Mouse (Mus musculus) heart, adult 9 months (tissue): ENCODE data around the gene Chrm3.
"Not testable (repeated sequence)": the region's sequence is repeated elsewhere in the genome, so short reads cannot be mapped to it uniquely, and the experiment has no call there.

Experiments used
- DNase-seq, 2 experiments: peaks; one replicate each; pipeline ENCODE4 v3.0.0; 2022; ENCODE audit warnings: low spot score in 2 of 2

Gene Chrm3

DNA sequence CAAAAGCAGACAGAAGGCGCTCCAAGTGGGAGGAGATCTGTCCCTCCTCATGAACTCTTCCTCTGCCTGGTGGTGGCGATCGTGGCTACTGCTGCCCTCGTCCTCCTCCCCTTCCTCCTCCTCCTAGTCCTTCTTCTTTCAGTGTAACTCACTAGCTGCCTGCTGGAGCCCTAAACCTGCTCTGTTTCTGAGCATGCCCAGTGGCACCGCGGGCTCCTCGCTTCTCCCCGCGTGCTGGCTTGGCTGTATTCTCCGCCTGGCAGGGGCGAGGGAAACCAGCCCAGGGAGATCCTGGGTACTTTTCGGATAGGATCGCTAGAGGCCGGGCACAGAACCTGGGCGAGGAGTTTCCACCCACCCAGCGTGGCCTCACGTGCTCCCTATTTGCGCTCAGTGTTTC is at the start of gene Chrm3:
TSS of gene Chrm3 (minus strand) at position 71 of the 400 bp plus-strand sequence.
- peak; percentile 12 to 34 for DNase-seq

DNA sequence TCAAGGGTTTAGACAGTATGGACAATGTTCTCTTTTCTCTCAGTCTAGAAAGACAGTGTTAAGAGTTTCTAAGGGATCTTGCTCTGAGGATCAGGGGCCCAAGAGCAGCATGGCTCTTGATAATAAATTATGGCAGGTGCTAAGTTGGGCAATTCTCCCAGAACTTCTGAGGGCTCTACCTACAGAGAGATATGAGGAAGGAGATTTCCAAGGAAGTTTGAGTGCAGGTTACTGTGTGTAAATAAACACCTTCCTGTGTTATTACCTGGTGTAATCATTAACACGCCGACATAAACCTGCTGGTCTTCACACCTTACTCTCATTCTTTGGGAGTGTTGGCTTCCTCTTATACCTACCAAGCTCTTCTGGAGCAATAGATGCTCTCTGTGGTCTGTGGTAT is 33.7 kb upstream of the Chrm3 start:
- no peak for DNase-seq

DNA sequence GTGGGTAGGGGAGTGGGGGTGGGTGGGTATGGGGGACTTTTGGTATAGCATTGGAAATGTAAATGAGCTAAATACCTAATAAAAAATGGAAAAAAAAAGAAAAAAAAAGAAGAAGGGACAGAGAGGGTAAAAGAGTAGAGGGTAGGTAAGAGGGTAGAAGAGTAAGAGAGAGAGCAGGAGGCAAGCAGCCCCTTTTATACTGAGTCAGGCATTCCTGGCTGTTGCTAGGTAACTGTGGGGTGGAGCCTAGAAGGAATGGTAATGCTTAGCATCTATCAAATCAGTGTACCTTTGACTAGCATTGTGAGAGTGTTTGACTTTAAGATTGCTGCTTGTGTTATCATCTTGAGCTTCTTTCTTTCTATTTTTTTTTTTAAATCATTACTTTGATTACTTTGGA is 14.8 kb upstream of the Chrm3 start:
- DNase-seq, result not testable (repeated sequence)

DNA sequence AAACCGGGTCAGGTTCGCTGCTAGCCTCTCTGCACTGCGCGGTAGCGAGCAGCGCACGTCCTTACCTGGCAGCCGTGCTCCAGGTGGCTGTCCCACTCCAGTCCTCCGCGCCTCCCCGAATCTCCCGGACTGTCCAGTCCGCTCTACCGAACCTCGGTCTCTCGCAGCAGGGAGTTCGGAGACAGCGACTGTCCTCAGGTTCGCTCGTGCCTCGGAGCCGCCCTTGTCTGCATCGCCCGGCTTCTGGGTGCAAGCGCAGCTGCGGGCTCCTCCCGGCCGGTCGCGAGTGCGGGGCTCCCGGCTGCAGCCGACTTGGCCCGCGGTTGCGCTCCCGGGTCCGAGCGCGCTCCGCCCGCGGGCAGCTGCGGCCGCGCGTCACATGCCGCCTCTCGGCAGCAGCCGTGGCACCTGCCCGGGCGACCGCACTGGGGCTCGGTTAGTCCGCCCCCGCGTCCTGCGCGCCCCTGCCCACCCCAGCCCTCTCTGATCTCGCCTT is 400 bp downstream of the Chrm3 start:
- DNase-seq, result no peak

DNA sequence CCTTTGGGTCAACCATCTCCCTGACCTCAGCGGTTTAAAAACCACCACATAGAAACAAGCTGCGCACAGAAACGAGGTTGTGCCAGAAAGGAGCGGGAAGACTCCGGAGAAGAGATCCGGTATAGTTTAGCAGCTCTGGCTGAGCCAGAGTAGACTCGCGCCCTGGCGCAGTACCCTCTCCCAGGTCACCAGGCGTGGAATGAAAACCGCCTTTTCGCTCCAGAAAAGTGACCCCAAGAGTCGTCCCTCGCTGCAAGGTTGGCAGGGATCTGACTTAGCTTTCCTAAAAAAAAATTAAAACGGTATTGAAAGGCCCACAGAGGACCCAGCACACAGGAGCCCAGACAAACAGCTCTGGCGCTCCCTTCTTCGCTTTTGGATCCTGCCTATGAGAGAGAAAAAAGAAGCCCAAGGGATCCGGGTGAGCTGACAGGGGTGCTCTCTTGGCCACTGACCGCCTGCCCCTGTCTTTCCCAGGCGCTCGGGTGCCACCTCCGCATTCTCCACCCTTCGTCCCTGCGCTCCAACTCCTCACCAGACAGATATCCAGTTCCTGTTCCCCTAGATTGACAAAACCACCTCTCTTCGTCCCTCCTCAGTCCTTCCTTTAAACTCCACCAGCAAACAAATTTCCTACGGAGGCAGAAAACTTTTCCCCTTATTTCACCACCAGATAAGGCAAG is 990 bp downstream of the Chrm3 start:
- DNase-seq, result no peak

DNA sequence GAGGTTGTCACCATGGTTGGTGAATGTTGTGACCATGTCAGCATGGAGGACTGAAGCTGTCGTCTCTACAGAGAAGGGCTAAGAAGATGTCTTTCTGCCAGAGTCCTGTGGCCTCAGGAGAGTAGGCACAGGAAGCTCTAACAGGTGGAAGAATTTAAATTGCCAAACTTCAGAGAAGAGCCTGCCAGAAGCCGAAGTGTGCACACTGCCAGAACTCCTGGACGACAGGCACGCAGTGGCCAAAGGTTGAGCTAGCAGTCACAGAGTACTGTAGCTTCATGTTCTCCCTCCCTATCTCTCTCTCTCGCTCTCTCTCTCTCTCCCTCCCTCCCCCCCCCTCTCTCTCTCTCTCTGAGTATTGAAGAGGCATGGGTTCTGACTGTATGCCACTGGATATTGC is 4.9 kb downstream of the Chrm3 start:
- DNase-seq, result no peak

DNA sequence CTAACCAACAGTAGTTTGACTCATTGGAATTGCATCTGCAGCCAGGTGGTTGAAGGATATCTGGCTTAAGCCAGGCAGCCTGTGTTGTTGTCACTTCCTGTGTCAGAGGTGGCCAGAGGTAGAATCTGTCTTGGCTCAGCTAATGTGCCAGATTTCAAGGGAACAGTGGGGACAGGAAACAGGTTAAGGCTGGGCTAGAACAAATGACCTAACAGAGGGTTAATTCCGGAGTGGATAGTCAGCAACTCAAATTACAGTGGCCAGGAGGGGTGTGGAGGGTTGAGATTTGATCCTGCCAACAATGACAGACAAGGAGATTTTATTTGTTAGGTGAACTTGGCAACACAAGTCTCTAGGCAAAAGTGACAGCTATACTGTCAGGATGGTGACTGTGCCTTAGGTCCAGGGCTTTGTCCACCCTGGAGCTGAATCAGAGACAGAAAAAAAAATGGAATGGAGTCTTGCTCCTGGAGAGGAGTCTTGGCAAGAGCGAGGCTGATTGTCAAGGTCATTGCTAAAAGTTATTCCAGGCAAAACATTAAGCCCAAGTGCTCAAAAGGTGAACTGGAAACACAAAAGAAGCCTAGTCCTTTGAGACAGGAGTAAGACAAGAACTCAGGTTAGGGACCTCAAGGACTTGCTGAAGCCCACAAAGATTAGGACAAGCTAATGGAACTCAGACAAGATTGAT is 5.6 kb downstream of the Chrm3 start:
- DNase-seq, result peak; percentile 11 to 12

DNA sequence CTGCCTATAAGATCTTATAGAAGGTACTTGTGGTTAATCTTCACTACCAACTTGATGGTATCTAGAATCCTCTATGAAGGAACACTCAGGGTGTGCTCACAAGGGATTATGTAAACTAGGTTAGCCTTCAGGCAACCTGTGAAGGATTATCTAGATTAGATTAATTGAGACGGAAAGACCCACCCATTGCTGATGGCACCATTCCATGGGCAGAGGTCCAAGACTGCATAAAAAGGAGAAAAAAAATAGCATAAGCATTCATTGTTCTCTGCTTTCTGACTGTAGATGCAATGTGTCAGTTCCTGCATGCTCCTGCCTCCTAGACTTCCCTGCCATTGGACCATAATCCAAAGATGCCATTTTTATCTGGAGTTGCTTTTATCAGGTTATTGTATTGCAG is 8.5 kb downstream of the Chrm3 start:
- DNase-seq, result no peak

DNA sequence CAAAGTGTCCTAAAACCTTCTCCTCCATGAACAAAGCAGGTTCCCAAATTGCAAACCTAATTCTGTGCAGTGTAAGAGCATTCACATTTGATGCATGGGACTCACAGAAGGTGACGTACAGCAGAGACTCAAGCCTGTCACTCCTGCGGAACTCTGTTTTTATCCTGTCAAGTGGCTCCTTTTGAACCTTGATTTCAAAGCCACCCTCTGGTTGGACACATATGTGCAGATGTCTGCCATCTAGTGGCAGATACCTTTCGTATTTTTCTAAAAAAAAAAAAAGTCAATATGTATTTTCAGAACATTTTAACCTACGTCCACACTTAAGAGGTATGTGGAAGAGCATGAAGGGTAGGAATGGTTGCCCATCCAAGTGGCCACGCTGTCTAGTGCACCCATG is 16.3 kb downstream of the Chrm3 start:
- DNase-seq, result no peak

DNA sequence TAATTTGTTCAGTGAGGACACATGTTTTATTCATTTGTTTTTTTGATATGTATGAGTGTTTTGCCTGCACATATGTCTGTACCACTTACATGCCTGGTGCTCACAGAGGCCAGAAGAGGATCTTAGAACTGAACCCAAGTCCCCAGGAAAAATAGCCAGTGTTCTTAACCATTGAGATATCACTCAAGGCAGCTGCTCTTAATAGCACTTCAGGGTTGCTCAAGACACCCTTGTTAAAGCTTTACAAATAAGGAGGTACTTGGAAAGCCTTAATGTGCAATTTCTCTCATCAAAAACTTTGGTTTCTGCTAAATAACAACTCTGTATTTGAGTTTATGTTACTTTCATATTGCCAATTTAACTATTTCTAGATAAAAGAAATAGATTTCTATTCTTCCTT is 25.1 kb downstream of the Chrm3 start:
- no peak for DNase-seq

DNA sequence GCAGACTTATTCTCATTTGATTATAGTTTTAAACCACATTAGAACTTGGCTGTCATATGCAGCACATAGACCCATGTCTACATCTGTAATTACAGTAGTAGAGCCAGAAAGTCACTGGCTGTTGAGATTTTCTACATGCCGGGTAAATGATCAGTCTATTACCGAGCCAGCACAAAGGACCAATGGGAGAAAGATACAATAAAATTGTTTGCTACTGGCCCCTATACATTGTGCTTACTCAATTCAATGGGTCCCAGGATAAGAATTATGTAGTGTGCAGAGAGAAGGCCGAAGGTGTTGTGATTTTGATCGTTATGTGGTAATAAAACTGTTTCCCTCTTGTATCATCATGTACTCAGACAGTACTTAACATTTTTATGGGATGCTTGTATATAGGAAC is 27.9 kb downstream of the Chrm3 start:
- DNase-seq, result no peak

DNA sequence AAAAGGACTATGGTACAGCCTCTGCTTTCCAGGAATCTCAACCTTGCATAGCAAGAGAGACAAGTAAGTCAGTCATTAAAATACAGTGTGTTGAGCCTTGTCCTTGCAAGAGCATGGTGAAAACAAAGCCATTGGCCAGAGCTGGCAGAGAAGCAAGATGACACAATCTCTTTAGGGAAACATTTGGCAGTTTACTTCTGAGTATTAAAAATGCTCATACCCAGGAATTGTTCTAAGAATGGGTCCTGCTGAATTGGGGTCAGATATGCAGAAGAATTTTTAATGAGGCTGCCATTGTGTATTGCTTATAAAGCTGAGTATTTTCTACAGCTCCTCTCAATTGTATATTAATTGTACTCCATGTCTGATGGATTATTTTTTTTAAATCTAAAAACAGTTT is 50.8 kb downstream of the Chrm3 start:
- DNase-seq, result no peak

DNA sequence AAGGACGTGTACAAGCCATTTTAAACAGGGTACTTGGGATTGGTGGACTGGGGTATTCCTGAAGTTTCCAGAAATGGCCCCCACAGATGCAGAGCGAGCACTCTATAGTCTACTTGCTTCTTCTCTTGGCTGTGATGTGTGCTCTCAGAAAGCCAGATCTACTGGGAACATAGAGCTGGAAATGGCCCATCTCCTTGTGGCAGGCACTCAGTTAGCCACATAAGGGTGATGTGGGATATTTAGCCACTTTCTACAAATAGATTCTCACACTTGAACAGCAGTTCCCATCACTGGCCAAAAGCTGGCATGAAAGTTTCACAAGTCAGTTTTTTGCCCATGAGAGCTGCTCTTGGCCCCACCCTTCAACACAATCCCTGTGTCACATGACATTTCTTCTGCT is 65.5 kb downstream of the Chrm3 start:
- DNase-seq, result no peak

DNA sequence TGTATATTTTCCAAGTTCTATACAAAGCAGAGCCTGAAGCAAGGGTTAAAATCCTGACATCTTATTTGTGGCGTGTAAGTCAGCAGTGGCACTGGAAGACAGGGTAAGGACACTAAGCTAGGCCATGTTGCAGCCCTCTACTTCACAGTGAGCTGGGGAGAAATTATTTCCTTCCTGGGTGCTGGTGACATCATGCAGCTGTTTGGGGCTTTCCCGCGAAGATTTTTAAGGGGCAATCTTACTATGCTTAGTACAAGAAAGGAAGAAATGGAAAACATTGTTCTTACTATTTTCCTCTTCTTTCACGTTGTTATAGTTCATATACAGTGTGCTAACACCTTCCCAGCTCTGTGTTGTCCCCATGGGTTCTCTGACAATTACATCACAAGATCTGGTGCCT is 76.3 kb downstream of the Chrm3 start:
- DNase-seq, result no peak

DNA sequence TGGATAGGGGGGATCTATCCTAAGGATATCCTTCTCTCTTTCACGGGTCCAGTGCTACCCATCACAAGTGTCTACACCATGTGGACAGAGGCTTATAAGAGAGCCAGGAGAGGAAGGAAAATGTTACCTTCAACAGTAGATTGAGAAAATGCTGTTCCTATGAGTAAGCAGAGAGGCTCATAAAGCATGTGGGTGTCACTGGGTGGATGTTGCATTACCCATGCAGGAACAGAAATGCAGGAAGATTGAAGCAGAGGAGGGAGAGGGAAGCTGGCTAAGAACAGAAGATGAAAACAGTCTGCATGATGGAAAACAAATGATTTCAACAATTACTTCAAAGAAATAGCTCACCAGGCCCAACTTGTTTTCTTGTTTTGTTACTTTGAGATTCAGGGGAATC is 85.7 kb downstream of the Chrm3 start:
- DNase-seq, result no peak

DNA sequence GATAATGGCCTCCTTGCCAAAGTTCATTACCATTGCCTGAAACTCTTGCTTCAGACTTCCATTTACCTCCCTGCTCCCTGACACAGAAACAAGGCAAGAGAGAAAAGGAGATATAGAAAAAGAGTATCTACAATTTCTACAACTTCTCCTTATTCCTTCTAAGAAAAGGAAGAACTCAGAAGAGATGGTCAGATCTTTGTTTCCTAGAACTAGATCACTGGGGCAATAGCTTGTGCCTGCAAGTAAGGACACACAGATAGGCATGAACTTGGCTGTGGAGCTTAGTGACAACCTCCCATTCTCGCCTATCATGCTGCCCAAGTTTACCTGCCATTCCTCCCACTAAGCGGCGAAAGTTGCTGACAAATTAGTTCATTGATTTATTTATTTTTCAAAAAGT is 96.9 kb downstream of the Chrm3 start:
- no peak for DNase-seq

DNA sequence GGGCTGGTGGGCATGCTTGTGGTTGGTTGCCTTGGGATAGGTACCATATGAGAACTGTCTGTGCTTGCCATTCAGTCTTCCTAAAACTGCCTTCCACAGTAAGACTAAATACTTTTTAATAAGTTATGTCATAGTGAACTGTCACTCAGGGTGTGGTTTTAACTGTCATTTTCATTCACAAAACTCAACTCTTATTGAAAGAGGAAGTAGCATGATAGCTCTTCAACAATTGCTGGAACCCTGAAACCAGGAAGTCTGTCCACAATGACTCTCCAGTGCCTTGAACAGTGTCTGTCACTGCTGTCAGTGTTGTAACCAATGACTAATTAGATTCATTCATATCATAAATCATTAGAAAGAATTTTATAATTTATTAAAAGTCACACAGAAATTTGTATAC is 107.6 kb downstream of the Chrm3 start:
- peak in 1 of 2 experiments; percentile 16 for DNase-seq

DNA sequence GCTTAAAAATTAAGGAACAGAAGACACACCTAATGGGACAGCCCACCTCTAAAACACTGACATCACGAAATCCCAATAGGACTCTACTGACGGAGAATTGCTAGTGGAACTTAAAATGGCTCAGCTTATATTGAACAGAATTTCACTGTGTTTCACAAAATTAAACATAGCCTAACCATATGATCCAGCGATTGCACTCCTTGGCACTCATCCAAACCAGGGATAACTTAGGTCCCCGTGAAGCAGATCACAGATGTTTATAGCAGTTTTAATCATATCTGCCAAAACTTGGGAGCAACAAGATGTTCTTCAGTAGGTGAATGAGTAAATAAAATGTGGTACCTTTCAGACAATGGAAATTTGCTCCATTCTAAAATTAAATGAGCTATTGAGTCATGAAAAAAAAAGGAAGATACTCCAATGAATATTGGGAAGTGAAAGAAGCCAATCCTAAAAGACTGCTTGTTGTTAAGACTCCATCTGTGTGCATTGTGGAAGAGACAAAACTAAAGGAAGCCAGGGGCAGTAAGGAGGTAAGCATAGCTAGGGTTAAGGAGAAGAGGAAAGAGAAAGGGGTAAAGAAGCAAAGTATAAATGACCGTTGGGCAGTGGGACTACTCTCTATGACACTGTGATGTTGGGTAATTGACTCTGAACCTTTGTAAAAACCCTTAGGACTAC is 109.0 kb downstream of the Chrm3 start:
- DNase-seq, result no peak

DNA sequence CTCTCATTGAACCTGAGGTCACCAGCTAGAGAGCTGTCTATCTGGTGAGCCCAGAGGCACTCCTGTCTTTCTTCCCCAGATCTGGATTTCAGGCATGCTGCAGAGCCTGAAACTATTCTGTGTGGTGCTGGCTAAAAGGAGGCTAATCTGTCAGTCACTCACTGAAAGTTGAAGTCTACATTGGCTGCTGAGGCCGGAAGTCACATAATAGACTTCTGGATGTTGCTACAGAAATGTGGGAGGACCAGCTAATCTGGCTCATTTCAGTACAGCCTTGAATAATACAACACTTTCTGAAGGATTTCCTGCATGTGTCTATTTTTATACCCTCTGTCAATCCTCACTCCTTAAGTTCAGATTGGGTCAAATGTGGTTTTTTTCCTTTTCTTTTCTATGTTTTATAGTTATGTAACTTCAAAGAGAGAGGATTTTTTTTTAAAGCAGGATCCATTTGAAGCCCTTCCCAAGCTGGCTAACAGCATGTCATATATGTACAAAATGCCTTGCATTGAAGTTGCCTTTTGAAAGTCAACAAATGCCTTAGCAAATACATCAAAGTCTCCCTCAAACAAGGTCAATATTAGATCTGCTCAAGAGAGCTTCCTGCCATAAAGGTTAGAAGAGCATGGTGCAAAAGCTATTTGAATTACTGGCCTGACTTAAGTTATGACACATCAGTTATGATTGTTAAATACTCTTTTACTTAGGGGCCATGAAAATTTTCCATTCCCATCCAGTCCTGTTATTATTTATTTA is 116.2 kb downstream of the Chrm3 start:
- peak; percentile 24 to 39 for DNase-seq

DNA sequence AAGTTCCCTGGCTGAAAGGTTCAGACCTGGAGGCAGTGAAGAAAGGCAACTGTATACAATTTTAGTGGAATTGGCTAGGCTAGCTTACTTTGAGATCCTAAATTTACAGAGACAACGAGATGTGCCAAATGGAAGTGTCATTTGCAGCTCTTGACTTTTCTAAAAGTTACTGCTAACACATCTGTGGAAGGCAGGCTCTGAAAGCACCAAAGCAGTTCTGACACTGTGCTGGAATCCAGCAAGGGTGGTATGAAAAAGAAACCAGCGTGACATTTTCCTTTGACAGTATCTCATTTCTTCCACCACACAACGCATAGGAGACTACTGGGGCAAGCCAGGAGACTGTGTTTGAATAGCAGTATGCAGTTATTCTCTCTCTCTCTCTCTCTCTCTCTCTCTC is 120.4 kb downstream of the Chrm3 start:
- no peak for DNase-seq

DNA sequence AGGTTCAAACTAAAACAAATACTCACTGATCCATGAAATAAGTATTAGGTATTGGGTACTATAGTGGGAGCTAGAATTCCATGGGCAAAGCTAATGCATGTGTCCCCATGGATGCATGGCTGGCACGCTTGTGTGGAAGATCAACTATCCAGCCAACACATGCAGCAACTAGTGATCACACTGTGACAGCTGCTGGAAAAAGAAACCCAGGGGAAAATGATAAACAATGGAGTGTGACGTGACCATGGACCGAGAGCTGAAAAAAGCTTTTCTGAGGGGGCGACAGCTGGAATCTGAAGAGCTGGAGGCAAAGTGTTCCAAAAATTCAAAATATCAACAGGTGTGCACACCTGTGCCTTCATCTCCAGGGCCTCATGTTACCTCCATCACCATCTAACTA is 120.8 kb downstream of the Chrm3 start:
- DNase-seq, result no peak

DNA sequence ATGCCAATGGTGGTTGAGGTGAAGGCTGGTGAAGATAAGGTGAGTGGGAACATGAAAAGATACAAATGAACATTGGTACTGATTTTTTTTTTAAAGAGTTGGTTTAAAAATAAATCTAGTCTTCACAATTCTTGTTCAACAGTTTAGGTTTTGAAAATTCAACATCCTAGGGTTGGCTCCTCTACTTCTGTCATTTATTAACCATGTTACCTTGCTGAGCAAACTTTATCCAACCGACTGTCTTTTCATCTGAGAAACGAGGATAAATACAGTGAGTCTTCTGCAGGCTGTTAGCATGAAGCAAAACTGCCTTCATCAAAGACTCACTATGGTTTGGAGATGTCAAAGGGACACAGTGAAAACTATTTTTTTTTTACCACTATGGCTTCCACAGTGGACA is 123.0 kb downstream of the Chrm3 start:
- no peak for DNase-seq
